Mouse (Mus musculus) liver, postnatal 0 days (tissue): ENCODE measurements around the gene C5ar1.

ENCODE experiments used
- CTCF ChIP-seq: sonication (generic); IDR thresholded peaks from 2 replicates; pipeline ENCODE4 v1.5.1; 2016; ENCODE audit warnings: antibody characterized with exemption, low read depth
- EP300 ChIP-seq: IDR thresholded peaks from 2 replicates; pipeline ENCODE4 v1.6.1; 2016; ENCODE audit warnings: antibody characterized with exemption, low read depth, mild to moderate bottlenecking

- TF ChIP-seq CTCF (no peak), EP300 (no peak)
Observed at GRCm38 (mm10) chr7:16265856-16266255, 6.5 kb upstream of the C5ar1 start.
